Mouse (Mus musculus): Measurements from ENCODE around the gene Rprd1b. TPM values are rescaled to one million over a fixed set of nuclear protein-coding genes. Genes with fewer than 3 reads are reported as not detected.

Rprd1b gene
- polyA plus RNA-seq, 1 experiment: 17.5 TPM

DNA sequence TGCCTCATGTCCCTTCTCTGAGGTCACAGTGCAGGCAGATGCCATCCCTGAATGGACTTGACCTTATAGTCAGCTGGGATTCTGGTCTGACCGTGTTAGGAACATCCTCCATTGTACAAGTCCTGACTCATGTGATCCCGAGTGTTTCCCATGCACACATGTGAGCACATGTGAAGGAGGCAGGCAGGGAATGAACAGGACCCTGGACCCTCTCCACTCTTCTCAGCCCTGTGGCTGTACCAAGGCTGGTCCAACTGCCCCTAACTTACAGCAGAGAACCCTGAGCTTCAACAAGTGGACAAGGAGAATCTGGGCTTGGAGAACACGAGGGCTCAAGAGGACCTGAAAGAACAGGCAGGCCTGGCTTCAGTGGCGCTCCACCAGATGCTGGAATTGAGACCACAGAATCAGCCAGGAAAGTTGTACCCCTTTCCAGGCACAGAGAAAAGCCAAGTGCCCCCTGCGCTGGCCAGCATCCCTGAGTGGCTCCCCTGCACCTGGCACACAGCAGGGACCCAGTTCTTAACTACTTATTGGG is 117.3 kb downstream of the Rprd1b start:
- DNase-seq: no peak
- 42% methylated on average over 5 of the region's 5 CpGs for WGBS
- TF ChIP-seq CTCF (conservative IDR thresholded peaks at IDR 0.05; ENCODE audit: insufficient read depth, insufficient read length, low read depth, low read length) (no peak), POLR2A (IDR thresholded peaks at IDR 0.05; ENCODE audit: low read depth, low read length) (no peak)
- Histone ChIP-seq H3K27me3 (replicated peaks; ENCODE audit: control insufficient read depth, insufficient read depth, low read length) (no peaks in the 10 kb centered on the region), H3K27ac (ENCODE audit: insufficient read depth, low read depth, low read length) (peak overlapping the region; percentile 77), H3K4me3 (ENCODE audit: insufficient read depth, low read depth, low read length) (peak overlapping the region; percentile 78), H3K4me1 (ENCODE audit: control insufficient read depth, insufficient read depth, low read length) (peaks cover 18% of the 10 kb centered on the region; the same call in 1 of the 2 replicates), H3K36me3 (ENCODE audit: control insufficient read depth, insufficient read depth, low read length) (no peaks in the 10 kb centered on the region)

DNA sequence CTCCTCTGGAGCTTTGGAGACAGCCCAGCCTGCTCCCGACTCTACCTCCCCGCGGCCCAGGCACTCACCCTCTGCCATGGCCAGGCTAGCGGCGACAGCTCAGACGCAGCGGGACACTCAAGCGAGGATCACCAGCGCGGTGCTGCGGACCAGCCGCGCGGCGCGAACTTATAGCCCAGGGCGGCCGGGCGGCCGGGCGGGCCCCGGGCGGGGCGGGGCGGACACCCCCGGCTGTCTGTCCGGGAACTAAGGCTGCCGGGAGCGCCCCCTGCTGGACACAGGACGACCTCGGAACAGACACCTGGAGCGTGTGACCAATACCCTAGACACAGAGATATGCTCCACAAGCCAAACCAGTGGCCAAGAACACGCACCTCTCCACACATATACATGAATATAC is 117.9 kb downstream of the Rprd1b start, which contains the start of gene Tgm2:
Gene Tgm2, minus strand, starts transcription at position 214 of the 400 bp plus-strand sequence.
- WGBS: under 1% methylated on average over 33 of the region's 33 CpGs
- peak; percentile 96 for DNase-seq
- Histone ChIP-seq H3K27ac (ENCODE audit: insufficient read depth, low read depth, low read length) (peak within 1 kb of the TSS; percentile 77), H3K4me3 (ENCODE audit: insufficient read depth, low read depth, low read length) (peak within 1 kb of the TSS; percentile 78), H3K27me3 (replicated peaks; ENCODE audit: control insufficient read depth, insufficient read depth, low read length) (no peaks in the 10 kb centered on the region), H3K4me1 (ENCODE audit: control insufficient read depth, insufficient read depth, low read length) (peaks cover 13% of the 10 kb centered on the region; the same call in 1 of the 2 replicates), H3K36me3 (ENCODE audit: control insufficient read depth, insufficient read depth, low read length) (no peaks in the 10 kb centered on the region)
- TF ChIP-seq CTCF (conservative IDR thresholded peaks at IDR 0.05; ENCODE audit: insufficient read depth, insufficient read length, low read depth, low read length): peak; percentile 73
- peak; percentile 71 for TF ChIP-seq POLR2A (IDR thresholded peaks at IDR 0.05; ENCODE audit: low read depth, low read length)

DNA sequence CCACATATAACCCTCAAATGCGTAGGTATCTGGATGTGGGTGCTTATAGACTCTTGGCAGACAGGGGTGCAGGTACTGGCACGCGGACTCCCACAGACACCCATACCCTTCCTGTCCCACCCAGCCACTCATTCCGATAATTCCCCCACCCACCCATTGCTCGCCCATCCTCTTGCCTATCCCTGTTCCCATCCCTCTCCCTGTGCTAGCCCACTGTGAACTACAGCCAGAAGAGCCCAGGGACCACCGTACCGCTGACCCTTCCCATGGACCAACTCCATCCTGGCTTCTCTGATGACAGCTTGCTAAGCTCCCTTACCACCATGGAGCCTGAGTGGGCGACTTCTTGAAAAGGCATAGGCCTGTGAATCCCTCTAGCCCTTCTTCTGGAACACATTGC is 118.7 kb downstream of the Rprd1b start:
- WGBS: 96% methylated on average over 8 of the region's 8 CpGs
- DNase-seq: no peak
- H3K4me3 ChIP-seq (ENCODE audit: insufficient read depth, low read depth, low read length): no peak overlapping the region
- no peak overlapping the region for H3K27ac ChIP-seq (ENCODE audit: insufficient read depth, low read depth, low read length)
- TF ChIP-seq CTCF (conservative IDR thresholded peaks at IDR 0.05; ENCODE audit: insufficient read depth, insufficient read length, low read depth, low read length): no peak
- no peak for TF ChIP-seq POLR2A (IDR thresholded peaks at IDR 0.05; ENCODE audit: low read depth, low read length)
- H3K36me3 ChIP-seq (ENCODE audit: control insufficient read depth, insufficient read depth, low read length): no peaks in the 10 kb centered on the region
- peaks cover 13% of the 10 kb centered on the region; the same call in 1 of the 2 replicates for H3K4me1 ChIP-seq (ENCODE audit: control insufficient read depth, insufficient read depth, low read length)
- no peaks in the 10 kb centered on the region for H3K27me3 ChIP-seq (replicated peaks; ENCODE audit: control insufficient read depth, insufficient read depth, low read length)

DNA sequence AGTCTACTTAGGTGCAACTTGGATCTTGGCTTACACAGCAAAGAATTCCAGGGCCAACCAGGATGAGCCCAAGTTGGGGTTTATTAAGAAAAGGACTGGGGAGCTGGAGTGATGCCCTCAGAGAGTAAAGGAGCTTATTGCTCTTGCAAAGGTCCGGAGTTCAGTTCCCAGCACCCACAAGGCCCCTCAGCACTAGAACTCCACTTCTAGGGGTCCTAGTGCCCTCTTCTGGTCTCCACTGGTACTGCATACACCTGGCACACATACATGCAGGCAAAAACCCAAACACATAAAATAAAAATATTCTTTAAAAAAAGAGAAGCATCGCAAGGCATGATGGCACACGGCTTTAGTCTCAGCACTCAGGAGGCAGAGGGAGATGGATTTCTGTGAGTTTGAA is 122.8 kb downstream of the Rprd1b start:
- Histone ChIP-seq H3K4me1 (ENCODE audit: control insufficient read depth, insufficient read depth, low read length) (no peaks in the 10 kb centered on the region), H3K4me3 (ENCODE audit: insufficient read depth, low read depth, low read length) (no peak overlapping the region), H3K27me3 (replicated peaks; ENCODE audit: control insufficient read depth, insufficient read depth, low read length) (no peaks in the 10 kb centered on the region), H3K27ac (ENCODE audit: insufficient read depth, low read depth, low read length) (no peak overlapping the region), H3K36me3 (ENCODE audit: control insufficient read depth, insufficient read depth, low read length) (no peaks in the 10 kb centered on the region)
- 96% methylated on average over 3 of the region's 3 CpGs for WGBS
- TF ChIP-seq CTCF (conservative IDR thresholded peaks at IDR 0.05; ENCODE audit: insufficient read depth, insufficient read length, low read depth, low read length): peak; percentile 18; the same call in 1 of the 2 replicates
- no peak for TF ChIP-seq POLR2A (IDR thresholded peaks at IDR 0.05; ENCODE audit: low read depth, low read length)
- DNase-seq: no peak

DNA sequence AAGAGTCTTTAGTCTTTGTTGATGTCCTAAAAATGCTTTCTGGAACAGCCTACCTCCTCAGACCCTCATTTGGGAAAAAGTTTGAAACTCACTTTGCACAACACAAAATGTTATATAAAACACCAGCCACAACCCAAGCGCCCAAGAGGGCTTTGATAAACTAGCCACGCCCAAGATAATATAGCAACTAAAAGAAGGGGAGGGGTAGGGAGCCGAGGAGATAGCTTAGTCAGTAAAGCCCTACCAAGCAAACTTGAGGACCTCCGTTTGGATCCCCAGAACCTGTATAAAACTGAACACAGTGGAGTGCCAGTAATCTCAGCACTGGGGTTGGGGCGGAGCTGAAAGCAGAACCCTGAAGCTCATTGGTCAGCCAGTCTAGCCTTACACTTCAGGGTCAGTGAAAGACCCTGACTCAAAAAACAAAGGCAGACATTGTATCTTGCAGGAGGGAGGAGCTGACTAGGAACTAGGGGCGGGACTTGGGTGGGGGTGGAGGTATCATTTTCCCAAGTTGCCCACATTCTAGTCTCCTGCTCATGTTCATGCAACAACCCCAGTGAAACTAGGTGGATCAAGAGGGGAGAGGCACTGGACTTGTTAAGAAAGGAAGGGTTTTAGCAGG is 124.5 kb downstream of the Rprd1b start:
- 78% methylated on average over 6 of the region's 6 CpGs for WGBS
- Histone ChIP-seq H3K36me3 (ENCODE audit: control insufficient read depth, insufficient read depth, low read length) (no peaks in the 10 kb centered on the region), H3K27me3 (replicated peaks; ENCODE audit: control insufficient read depth, insufficient read depth, low read length) (no peaks in the 10 kb centered on the region), H3K4me1 (ENCODE audit: control insufficient read depth, insufficient read depth, low read length) (no peaks in the 10 kb centered on the region), H3K27ac (ENCODE audit: insufficient read depth, low read depth, low read length) (no peak overlapping the region), H3K4me3 (ENCODE audit: insufficient read depth, low read depth, low read length) (no peak overlapping the region)
- TF ChIP-seq CTCF (conservative IDR thresholded peaks at IDR 0.05; ENCODE audit: insufficient read depth, insufficient read length, low read depth, low read length) (no peak), POLR2A (IDR thresholded peaks at IDR 0.05; ENCODE audit: low read depth, low read length) (no peak)
- DNase-seq: no peak

DNA sequence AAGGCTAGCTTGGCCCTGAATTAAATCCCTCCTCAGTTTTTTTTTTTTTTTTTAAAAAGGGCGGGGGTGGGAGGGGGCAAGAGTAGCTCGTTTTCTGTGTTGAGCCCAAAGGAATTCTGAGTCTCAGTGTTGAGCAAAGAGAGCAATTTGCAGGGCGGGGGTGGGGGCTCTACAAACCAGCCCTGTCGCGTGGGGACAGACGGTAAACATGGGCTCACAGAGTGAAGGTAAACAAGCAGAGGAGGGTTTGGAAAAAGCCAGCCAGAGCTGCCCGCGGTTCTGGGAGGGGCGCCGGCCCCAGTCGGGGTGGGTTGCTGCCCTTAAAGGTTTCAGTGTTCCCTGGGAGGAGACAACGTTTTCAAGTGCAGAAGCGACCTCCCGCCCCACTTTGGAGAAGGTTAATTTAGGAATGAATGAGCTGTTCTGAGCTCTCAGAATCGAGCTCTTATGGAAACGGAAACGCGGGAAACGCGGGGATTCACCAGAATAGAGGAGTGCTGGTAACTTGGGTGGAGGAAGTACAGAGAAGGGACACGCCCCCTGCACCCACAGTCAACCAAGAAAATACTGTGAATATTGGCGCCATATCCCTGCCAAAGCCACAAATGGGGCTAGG is 125.5 kb downstream of the Rprd1b start:
- Histone ChIP-seq H3K4me3 (ENCODE audit: insufficient read depth, low read depth, low read length) (peak overlapping the region; percentile 32; the same call in 1 of the 2 replicates), H3K36me3 (ENCODE audit: control insufficient read depth, insufficient read depth, low read length) (no peaks in the 10 kb centered on the region), H3K27ac (ENCODE audit: insufficient read depth, low read depth, low read length) (no peak overlapping the region), H3K4me1 (ENCODE audit: control insufficient read depth, insufficient read depth, low read length) (no peaks in the 10 kb centered on the region), H3K27me3 (replicated peaks; ENCODE audit: control insufficient read depth, insufficient read depth, low read length) (no peaks in the 10 kb centered on the region)
- WGBS: 3% methylated on average over 22 of the region's 22 CpGs
- no peak for TF ChIP-seq CTCF (conservative IDR thresholded peaks at IDR 0.05; ENCODE audit: insufficient read depth, insufficient read length, low read depth, low read length)
- TF ChIP-seq POLR2A (IDR thresholded peaks at IDR 0.05; ENCODE audit: low read depth, low read length): no peak
- no peak for DNase-seq

DNA sequence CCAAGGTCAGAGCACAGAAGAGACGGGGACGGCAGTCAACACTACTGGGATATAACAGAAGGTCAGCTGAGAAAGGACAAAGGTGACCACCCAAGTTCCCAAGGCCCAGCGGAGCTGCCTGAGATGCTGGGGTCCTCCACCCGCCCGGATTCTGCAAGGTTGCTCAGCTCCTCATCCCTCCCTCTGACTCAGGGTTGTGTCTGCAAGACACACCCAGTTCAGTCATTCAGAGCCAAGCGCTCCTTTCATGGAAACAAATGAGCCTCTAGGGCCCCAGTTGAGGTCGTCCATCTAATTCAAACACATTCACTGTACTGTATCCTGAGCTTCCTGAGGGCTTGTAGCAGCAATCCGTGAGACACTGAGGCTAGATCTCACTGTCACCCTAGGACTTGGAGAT is 126.3 kb downstream of the Rprd1b start:
- DNase-seq: no peak
- 73% methylated on average over 8 of the region's 8 CpGs for WGBS
- no peaks in the 10 kb centered on the region for H3K27me3 ChIP-seq (replicated peaks; ENCODE audit: control insufficient read depth, insufficient read depth, low read length)
- H3K4me3 ChIP-seq (ENCODE audit: insufficient read depth, low read depth, low read length): no peak overlapping the region
- H3K27ac ChIP-seq (ENCODE audit: insufficient read depth, low read depth, low read length): no peak overlapping the region
- H3K36me3 ChIP-seq (ENCODE audit: control insufficient read depth, insufficient read depth, low read length): no peaks in the 10 kb centered on the region
- H3K4me1 ChIP-seq (ENCODE audit: control insufficient read depth, insufficient read depth, low read length): no peaks in the 10 kb centered on the region
- TF ChIP-seq CTCF (conservative IDR thresholded peaks at IDR 0.05; ENCODE audit: insufficient read depth, insufficient read length, low read depth, low read length): no peak
- TF ChIP-seq POLR2A (IDR thresholded peaks at IDR 0.05; ENCODE audit: low read depth, low read length): no peak

All from kidney, adult 2 months (tissue).